Mouse (Mus musculus) midbrain, embryonic 16.5 days (tissue): Measurements from ENCODE around the gene Blmh. TPM values are rescaled to one million over a fixed set of nuclear protein-coding genes. Genes with fewer than 3 reads are reported as not detected.

Experiments used
- ATAC-seq: fragments of 200-750 bp; cut with Nextera tagmentation; 2 replicates; pipeline ENCODE4 v1.8.0; 2017; ENCODE audit warnings: moderate TSS enrichment
- H3K27ac ChIP-seq: fragments of 300-500 bp; sonication (generic); 2 replicates; pipeline ENCODE4 v1.5.1; 2014; ENCODE audit warnings: mild to moderate bottlenecking, low read length, mixed read lengths
- H3K27me3 ChIP-seq: fragments of 300-500 bp; sonication (generic); 2 replicates; pipeline ENCODE4 v1.6.1; 2014; ENCODE audit warnings: low read depth, low read length, mixed read lengths; ENCODE audit not compliant: control insufficient read depth, insufficient read depth
- H3K36me3 ChIP-seq: fragments of 300-500 bp; sonication (generic); 2 replicates; pipeline ENCODE4 v1.6.1; 2014; ENCODE audit warnings: mild to moderate bottlenecking, low read length, moderate library complexity, mixed read lengths; ENCODE audit not compliant: control insufficient read depth, insufficient read depth
- H3K4me1 ChIP-seq: fragments of 300-500 bp; sonication (generic); 2 replicates; pipeline ENCODE4 v1.6.1; 2014; ENCODE audit warnings: mild to moderate bottlenecking, low read length, mixed read lengths; ENCODE audit not compliant: control insufficient read depth, insufficient read depth
- H3K4me2 ChIP-seq: fragments of 300-500 bp; sonication (generic); 2 replicates; pipeline ENCODE4 v1.6.1; 2014; ENCODE audit warnings: mild to moderate bottlenecking, low read length, mixed read lengths
- H3K4me3 ChIP-seq: fragments of 300-500 bp; sonication (generic); 2 replicates; pipeline ENCODE4 v1.5.1; 2014; ENCODE audit warnings: low read depth, mild to moderate bottlenecking, low read length, moderate library complexity, mixed read lengths
- H3K9ac ChIP-seq: fragments of 300-500 bp; sonication (generic); 2 replicates; pipeline ENCODE4 v1.6.1; 2014; ENCODE audit warnings: low read depth, low read length, mixed read lengths
- H3K9me3 ChIP-seq: fragments of 300-500 bp; sonication (generic); replicated peaks from 2 replicates; pipeline ENCODE4 v1.6.1; 2014; ENCODE audit warnings: mild to moderate bottlenecking, low read length, mixed read lengths; ENCODE audit not compliant: control insufficient read depth, poor library complexity, severe bottlenecking
- WGBS: fragments of 180-500 bp; shearing (Covaris S2); extraction: QIAGEN DNeasy Blood & Tissue Kit; methylation state at CpG from one replicate; pipeline ENCODE4 v1.1.7; 2014; 5-methylcytosine and 5-hydroxymethylcytosine counted together
- polyA plus RNA-seq: library from polyadenylated mRNA; unstranded; fragments of >200 nt; fragmentation: Nextera tagmentation; extraction: Ambion mirVana; gene quantifications from 2 replicates; pipeline ENCODE4 v1.2.1, GENCODE M21; 2015

Blmh gene
- polyA plus RNA-seq, 1 experiment from 2014 or later: 139 TPM

DNA sequence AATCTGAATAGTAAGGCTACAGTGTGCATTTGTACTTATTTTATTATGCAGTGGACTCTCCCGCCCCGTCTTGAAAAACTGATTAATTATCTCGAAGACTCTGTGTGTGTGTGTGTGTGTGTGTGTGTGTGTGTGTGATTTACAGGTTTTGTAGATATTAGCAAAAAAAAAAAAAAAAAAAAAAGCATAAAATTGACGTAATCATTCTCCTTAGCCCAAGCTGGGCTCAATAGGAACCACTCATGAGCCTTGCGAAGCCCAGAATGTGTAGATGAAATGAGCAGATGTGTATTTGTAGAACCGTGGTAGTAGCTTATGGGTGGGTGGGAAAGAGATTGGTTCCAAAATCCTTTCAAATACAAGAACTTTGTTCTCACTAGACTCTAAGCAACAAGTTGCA lies 20.2 kb downstream of the Blmh start:
- WGBS: 63% methylated on average over 6 of the region's 6 CpGs

DNA sequence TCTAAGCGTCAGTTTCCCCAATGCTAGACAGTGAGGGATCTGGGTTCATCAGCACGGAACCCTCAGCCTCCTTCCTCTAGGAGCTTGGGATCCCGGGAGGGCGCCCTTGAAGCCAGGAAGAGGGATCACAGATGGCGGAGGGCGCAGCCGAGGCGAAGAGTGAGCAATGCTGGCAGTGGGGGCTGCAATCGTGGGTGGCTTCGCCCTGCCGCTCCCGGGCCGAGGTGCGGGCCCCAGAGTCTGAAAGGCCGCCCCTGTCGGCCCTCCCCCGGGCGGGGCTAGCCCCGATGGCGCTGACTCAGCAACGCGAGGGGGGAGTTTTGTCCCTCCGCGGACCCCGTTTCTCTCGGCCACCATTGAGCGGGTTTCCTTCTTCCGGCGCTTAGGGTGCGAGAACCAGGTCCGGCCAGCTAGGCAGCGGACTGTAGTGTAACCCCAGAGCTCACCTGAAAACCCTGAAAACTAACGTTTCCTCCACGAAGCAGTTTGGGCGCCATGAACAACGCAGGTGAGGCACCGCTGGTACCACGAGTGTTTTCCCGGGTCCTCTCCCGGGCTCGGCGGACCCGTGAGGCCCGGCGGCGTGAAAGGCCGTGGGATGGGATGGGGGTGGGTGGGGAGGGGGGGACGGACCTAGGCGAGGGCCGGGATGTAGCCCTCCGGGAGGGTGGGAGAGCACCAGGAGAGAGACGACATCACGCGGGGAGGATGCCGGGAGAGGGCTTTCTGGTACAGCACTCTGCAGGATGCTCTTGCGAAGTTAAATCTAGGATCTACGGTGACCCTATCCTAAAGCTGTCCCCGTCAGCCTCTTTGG lies 21.0 kb downstream of the Blmh start:
- Histone ChIP-seq H3K9me3 (no peaks in the 10 kb centered on the region), H3K4me2 (peak overlapping the region; percentile 76), H3K27ac (peak overlapping the region; percentile 67), H3K27me3 (no peaks in the 10 kb centered on the region; the same call in 1 of the 2 replicates), H3K36me3 (no peaks in the 10 kb centered on the region), H3K4me1 (peaks cover 11% of the 10 kb centered on the region), H3K4me3 (peak overlapping the region; percentile 89), H3K9ac (peak overlapping the region; percentile 75)
- WGBS: under 1% methylated on average over 57 of the region's 58 CpGs
- peak; percentile 95 for ATAC-seq

More for the DNA sequence above, 20.2 kb downstream of the Blmh start:
- Histone ChIP-seq H3K36me3 (no peaks in the 10 kb centered on the region), H3K4me3 (peak overlapping the region; percentile 89), H3K9ac (peak overlapping the region; percentile 75), H3K27ac (peak overlapping the region; percentile 67), H3K4me1 (peaks cover 11% of the 10 kb centered on the region), H3K9me3 (no peaks in the 10 kb centered on the region), H3K4me2 (peak overlapping the region; percentile 76), H3K27me3 (no peaks in the 10 kb centered on the region; the same call in 1 of the 2 replicates)
- ATAC-seq: no peak

DNA sequence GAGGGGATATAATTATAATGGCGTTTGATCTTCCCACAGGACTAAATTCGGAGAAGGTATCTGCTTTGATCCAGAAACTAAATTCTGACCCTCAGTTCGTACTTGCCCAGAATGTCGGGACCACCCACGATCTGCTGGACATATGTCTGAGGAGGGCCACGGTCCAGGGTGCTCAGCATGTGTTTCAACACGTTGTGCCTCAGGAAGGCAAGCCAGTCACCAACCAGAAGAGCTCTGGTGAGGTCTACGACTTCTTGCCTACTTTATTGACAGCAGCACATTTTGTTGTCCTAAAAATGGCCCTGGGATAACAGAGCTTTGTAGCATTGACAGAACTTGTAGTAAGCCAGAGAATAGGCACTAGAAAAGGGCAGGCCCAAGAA lies 21.6 kb downstream of the Blmh start:
- peaks cover 11% of the 10 kb centered on the region for H3K4me1 ChIP-seq
- peak overlapping the region; percentile 89 for H3K4me3 ChIP-seq
- H3K4me2 ChIP-seq: peak overlapping the region; percentile 76
- H3K9ac ChIP-seq: peak overlapping the region; percentile 75
- 5% methylated on average over 8 of the region's 8 CpGs for WGBS
- H3K9me3 ChIP-seq: no peaks in the 10 kb centered on the region
- no peaks in the 10 kb centered on the region; the same call in 1 of the 2 replicates for H3K27me3 ChIP-seq
- H3K36me3 ChIP-seq: peaks cover 4% of the 10 kb centered on the region; the same call in 1 of the 2 replicates
- peak; percentile 48; the same call in 1 of the 2 replicates for ATAC-seq
- H3K27ac ChIP-seq: no peak overlapping the region

DNA sequence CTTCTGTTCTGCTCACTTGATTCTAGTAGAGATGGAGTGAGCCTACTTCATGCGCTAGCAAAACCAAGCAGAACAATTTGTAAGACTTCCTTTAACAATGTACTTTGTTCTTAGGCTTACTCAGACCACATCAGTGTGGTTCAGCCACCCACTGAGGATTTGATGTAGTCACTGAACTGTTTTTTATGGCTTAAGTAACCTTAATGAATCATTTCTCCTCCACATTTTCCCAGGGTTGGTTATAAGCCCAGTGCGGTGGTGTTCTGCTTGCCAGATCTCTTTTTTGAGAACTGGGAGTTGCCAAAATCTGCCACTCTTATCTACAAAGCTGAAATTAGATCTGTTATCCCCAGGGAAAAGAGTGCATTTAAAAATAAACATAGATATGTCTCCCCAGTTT lies 28.9 kb downstream of the Blmh start:
- no peak overlapping the region for H3K9ac ChIP-seq
- H3K4me3 ChIP-seq: no peak overlapping the region
- H3K27ac ChIP-seq: no peak overlapping the region
- 94% methylated on average over 2 of the region's 2 CpGs for WGBS
- H3K4me2 ChIP-seq: no peak overlapping the region
- H3K9me3 ChIP-seq: no peaks in the 10 kb centered on the region
- H3K27me3 ChIP-seq: no peaks in the 10 kb centered on the region
- ATAC-seq: no peak
- H3K36me3 ChIP-seq: peaks cover 25% of the 10 kb centered on the region
- no peaks in the 10 kb centered on the region for H3K4me1 ChIP-seq

DNA sequence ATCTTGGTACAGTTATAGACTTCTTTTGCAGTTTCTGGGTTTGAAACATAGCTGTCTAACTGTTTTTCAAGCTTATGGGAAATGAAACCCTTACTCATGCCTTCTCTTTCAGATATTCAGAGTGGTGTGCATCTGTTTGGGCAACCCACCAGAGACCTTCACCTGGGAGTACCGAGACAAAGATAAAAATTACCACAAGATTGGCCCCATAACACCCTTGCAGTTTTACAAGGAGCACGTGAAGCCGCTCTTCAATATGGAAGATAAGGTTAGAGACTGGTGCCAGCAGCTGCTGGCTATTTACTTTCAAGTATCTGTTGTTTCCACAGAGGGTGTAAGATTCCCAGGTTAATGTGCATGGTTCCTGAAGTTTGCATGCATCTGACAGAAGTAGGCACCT lies 41.1 kb downstream of the Blmh start:
- no peak for ATAC-seq
- WGBS: 95% methylated on average over 3 of the region's 3 CpGs
- Histone ChIP-seq H3K36me3 (peaks cover 39% of the 10 kb centered on the region), H3K4me3 (no peak overlapping the region), H3K4me2 (no peak overlapping the region), H3K27ac (no peak overlapping the region), H3K27me3 (no peaks in the 10 kb centered on the region), H3K9ac (no peak overlapping the region), H3K9me3 (no peaks in the 10 kb centered on the region), H3K4me1 (no peaks in the 10 kb centered on the region)

DNA sequence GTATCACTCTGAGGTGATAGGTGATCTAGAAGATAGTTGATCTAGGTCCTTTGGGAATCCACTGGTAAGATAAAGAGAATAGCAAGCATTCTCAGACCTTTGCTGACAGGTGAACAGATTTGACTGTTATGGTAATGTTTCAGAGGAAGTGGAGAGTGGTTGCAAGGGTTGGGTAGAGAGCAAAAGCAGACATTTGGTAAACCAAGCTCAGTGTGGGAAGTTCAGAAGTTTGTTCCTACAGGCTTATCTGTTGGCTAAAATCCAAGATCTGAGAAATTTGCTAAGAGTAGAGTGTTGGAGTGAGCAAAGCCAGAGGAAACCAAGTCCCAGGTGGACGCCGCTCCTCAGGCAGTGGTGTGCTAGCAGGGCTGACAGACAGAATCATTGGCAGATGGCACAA lies 45.7 kb downstream of the Blmh start:
- 98% methylated on average over 2 of the region's 2 CpGs for WGBS
- no peak overlapping the region for H3K4me2 ChIP-seq
- no peak for ATAC-seq
- H3K4me1 ChIP-seq: no peaks in the 10 kb centered on the region
- H3K36me3 ChIP-seq: peaks cover 51% of the 10 kb centered on the region
- no peak overlapping the region for H3K9ac ChIP-seq
- H3K4me3 ChIP-seq: no peak overlapping the region
- no peak overlapping the region for H3K27ac ChIP-seq
- no peaks in the 10 kb centered on the region for H3K27me3 ChIP-seq
- H3K9me3 ChIP-seq: no peaks in the 10 kb centered on the region

DNA sequence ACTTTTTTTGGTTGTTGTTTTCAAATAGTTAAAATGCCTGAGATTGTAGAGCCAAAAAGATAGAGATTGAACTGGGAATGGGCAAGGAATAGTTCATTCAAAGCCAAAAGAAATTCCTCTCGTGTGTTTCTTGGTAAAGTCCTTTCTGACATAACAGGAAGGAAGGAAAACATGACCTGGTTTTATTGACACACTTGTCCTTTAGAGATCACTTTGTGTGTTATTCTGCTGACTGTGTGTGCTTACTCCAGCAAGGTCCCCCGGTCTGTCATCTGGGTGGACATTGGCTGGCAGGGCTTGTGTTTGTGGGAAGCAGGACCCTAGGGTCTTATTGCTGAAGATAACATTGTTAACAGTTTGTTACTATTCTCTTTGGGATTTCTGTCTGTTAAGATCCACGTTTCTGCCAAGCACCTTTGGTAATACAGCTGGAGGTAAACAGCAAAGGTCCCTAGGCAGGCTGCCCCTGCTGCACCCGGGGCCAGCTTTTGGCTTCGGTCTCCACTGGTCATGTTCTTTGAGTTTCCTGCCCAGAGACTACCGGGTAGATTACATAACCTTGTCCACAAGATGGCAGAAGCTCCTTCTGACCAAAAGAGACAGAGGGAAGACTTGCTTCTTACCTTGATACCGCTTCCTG lies 50.2 kb downstream of the Blmh start:
- Histone ChIP-seq H3K36me3 (peaks cover 36% of the 10 kb centered on the region), H3K27me3 (no peaks in the 10 kb centered on the region), H3K9me3 (no peaks in the 10 kb centered on the region), H3K9ac (no peak overlapping the region), H3K27ac (no peak overlapping the region), H3K4me3 (no peak overlapping the region), H3K4me1 (no peaks in the 10 kb centered on the region), H3K4me2 (no peak overlapping the region)
- WGBS: 91% methylated on average over 7 of the region's 7 CpGs
- no peak for ATAC-seq

DNA sequence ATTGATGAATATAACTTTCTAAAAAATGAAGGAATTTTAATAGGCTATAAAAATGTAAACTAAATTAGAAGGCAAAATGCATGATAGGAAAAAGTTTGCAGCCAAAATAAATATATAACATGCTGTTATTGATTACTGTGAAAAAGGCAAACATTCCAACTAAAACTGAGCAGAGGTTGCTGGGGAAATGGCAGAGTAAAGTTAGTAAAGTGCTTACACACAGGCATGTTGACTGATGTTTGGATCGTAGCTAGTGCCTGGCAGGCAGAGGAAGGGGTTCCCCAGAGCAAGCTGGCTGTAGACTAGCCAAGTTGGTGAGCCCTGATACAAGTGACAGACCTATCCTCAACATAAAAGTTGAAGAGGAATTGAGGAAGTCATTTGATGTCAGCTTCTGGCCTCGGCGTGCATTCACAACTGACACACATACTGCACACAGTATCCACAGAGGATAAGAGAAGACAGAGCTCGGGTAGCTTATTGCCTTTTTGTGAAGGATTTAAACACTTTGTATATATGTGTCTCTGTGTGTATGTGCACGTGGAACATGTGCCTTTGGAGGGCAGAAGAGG lies 57.0 kb downstream of the Blmh start:
- Histone ChIP-seq H3K4me1 (no peaks in the 10 kb centered on the region), H3K36me3 (peaks cover 17% of the 10 kb centered on the region), H3K27ac (no peak overlapping the region), H3K27me3 (no peaks in the 10 kb centered on the region), H3K4me3 (no peak overlapping the region), H3K9ac (no peak overlapping the region), H3K9me3 (no peaks in the 10 kb centered on the region), H3K4me2 (no peak overlapping the region)
- WGBS: 89% methylated on average over 5 of the region's 5 CpGs
- ATAC-seq: no peak

DNA sequence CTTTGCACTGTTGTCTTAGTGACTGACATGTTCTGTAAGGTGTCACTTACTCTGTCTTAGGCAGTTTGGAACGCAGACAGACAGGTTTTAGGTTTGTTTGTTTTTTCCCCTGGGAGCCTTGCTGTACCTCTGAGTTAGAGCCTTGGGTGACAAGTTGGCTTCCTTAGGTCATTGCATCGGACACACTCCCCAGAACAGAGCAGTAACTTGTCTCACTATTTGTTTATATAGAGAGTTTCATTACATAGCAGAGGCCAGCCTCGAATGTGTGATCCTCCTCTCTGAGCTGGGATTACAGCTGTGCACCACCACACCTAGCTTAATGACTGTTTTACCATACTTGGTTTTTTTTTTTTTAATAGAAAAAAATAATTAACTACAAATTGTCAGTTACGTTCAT lies 57.8 kb downstream of the Blmh start:
- no peak overlapping the region for H3K4me2 ChIP-seq
- ATAC-seq: no peak
- H3K27me3 ChIP-seq: no peaks in the 10 kb centered on the region
- H3K27ac ChIP-seq: no peak overlapping the region
- no peak overlapping the region for H3K4me3 ChIP-seq
- WGBS: 92% methylated on average over 4 of the region's 4 CpGs
- H3K4me1 ChIP-seq: no peaks in the 10 kb centered on the region
- no peaks in the 10 kb centered on the region for H3K9me3 ChIP-seq
- peaks cover 20% of the 10 kb centered on the region for H3K36me3 ChIP-seq
- H3K9ac ChIP-seq: no peak overlapping the region
